Mouse (Mus musculus) spleen, adult 12 weeks (tissue): ENCODE results near the gene Tcl1b2.
"Not testable (repeated sequence)": the region's sequence is repeated elsewhere in the genome, so short reads cannot be mapped to it uniquely, and the experiment has no call there.

Source experiments
- DNase-seq: peaks from one replicate; pipeline ENCODE4 v3.0.0; 2022; ENCODE audit warnings: low spot score

Gene Tcl1b2

DNA sequence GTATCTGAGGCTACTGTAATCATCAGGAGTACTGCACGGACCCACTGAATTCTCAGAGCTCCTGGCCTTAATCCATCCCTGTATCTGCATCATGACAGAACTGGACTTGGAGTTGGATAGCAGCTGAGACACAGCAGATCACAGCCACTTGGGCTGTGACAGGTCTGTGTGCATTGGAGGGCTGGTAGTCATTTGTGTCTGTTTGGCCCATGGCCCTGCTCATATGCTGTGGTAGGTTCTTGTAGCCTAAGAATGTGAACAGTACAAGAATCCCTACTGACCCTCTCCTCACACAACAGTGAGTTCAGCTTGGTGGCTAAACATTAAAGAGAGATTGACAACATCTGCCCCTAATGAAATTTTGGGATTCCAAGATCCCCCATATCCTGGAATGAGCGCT is 27.6 kb downstream of the Tcl1b2 start:
- DNase-seq: no peak

DNA sequence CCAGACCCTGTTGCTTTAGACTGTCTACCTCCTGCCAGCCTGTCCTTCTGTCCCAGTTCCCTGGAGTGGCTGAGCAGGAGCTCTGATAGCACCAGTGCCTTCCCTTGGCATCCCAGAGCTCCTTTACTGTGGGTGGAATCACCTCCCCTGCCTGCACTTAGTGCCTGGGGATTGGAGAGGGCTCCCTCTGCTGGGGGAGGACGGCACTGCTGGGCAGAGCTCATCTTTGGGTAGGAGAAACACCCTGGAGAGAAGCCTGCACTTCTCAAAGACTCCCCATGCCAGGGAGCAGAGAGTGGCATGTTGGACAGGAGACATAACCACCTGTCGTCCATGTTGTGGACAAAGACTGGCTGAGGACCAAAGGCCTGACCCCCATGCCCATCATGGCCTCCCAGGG is 28.5 kb downstream of the Tcl1b2 start:
- DNase-seq: peak; percentile 20

DNA sequence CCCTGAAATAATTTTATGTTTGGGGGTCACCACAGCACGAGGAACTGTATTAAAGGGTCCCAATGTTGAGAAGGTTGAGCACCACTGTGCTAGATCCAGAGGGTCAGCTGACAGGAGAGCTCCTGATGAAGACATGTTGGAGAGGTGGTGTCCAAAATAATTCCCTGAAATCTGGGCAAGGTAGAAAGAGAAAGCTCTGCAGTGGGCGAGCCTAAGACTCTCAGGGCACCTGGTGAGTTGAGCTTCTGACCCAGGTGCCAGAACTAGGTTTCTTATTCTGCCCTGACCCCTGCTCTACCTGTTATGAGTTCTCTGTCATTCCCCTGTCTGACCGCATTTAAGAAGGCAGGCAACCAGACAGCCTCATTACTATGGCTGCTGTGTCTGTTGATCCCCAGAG is 30.2 kb downstream of the Tcl1b2 start, which contains the start of gene Tcl1b5:
Gene Tcl1b5, plus strand, starts transcription at position 301 of the 400 bp plus-strand sequence.
- DNase-seq: not testable (repeated sequence)

DNA sequence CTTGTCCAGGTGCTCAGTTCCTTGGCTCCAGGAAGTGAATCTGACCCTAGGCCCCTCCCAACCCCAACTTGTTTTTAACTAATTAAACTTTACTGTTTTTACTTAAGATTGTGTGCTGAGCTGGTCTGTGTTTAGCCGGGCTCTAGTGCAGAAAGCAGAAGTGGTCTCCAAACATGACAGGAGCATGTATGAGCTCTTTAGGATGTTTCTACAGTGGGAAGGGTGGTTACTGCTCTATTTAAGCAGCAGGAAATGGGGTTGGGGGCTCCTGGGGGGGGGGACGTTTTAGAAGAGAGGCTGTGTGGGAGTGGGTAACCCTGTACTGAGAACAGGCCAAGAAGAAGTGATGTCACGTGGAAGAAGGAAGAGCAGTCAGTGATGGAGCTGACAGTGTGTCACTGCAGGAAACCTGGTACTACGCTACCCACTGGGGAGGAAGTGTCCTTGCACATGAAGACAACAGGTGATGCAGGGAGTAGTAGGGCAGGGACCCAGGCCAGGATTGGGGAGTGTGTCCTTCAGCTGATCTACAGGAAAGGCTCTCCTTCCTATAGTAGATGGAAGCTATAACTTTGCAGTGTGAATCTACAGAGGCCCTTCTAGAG is 35.3 kb downstream of the Tcl1b2 start:
- not testable (repeated sequence) for DNase-seq

DNA sequence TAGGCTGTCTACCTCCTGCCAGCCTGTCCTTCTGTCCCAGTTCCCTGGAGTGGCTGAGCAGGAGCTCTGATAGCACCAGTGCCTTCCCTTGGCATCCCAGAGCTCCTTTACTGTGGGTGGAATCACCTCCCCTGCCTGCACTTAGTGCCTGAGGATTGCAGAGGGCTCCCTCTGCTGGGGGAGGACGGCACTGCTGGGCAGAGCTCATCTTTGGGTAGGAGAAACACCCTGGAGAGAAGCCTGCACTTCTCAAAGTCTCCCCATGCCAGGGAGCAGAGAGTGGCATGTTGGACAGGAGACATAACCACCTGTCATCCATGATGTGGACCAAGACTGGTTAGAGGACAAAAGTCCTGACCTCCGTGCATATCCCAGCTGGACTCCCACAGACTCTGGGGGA is 43.2 kb downstream of the Tcl1b2 start:
- peak; percentile 5 for DNase-seq

DNA sequence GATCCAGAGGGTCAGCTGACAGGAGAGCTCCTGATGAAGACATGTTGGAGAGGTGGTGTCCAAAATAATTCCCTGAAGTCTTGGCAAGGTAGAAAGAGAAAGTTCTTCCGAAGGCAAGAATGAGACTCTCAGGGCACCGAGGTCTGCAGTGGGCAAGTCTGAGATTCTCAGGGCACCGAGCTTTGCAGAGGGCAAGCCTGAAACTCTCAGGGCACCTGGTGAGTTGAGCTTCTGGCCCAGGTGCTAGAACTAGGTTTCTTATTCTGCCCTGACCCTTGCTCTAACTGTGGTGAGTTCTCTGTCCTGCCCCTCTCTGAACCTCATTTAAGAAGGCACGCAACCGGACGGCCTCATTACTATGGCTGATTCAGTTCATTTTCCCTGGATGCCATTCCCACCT is 44.9 kb downstream of the Tcl1b2 start, which contains the start of gene Tcl1b3:
Gene Tcl1b3, plus strand, starts transcription at position 301 of the 400 bp plus-strand sequence.
- DNase-seq: not testable (repeated sequence)

DNA sequence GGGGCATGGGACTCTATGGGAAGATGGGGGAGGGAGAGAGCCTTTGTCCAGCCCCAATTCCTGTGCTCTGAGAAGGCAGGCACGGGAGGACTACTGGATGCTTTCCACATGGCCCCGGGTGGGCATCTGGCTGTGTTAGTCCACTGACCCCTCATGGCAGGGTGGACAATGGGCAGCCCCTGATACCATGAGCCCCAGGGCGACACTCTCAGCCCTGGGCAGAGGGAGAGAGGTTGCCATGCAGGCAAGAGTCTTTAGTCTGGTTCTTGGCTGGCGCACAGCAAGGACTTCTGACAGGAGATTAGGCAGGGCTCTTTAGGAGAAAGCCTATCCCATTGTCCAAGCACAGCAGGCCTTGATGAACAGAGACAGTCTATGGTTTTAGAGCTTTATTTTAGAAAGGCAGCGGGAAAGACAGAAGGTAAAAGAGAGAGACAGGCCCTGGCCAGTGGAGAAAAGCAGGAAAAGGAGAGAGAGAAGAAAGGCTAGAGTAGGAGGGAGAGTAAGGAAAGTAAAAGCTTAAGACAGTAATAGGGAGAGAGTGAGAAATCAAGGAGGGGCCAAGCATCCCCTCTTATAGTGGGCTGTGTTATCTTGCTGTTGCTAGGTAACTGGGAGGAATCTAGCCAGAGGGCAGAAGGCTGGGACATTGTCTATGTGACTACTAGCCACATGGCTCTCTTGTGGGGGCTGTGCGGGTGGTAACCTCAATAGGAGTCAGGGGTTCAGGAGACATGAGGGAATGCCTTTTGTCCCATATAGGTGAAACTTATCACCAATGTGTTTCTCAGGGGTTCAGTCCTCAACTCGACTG is 54.1 kb downstream of the Tcl1b2 start:
- not testable (repeated sequence) for DNase-seq

DNA sequence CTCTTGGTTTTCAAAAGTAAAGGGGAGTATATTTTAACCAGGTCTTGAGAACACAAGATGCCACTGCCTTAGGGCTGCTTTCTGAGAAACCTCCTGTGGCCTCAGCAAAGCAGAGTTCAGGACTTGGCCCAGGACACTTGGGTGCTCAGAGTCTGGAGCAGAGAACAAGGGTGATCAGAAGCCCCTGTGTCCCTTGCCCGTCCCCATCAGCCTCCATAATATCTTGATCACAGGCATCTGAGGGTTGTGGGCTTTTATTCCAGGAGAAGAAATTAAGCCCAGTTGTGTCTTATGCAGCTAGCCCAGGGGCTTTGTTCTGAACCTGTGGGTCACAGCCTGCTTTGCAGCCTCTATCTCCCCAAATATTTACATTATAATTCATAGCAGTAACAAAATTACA is 55.8 kb downstream of the Tcl1b2 start, which contains the start of gene Tcl1b4:
Gene Tcl1b4, plus strand, starts transcription at position 301 of the 400 bp plus-strand sequence.
- not testable (repeated sequence) for DNase-seq
